Mouse (Mus musculus): ENCODE data around the gene Tmem184b. TPM values are rescaled to one million over a fixed set of nuclear protein-coding genes. Genes with fewer than 3 reads are reported as not detected.

Gene Tmem184b
- total RNA-seq, 2 experiments from 2014 or later = 51.4 to 56.6 TPM

DNA sequence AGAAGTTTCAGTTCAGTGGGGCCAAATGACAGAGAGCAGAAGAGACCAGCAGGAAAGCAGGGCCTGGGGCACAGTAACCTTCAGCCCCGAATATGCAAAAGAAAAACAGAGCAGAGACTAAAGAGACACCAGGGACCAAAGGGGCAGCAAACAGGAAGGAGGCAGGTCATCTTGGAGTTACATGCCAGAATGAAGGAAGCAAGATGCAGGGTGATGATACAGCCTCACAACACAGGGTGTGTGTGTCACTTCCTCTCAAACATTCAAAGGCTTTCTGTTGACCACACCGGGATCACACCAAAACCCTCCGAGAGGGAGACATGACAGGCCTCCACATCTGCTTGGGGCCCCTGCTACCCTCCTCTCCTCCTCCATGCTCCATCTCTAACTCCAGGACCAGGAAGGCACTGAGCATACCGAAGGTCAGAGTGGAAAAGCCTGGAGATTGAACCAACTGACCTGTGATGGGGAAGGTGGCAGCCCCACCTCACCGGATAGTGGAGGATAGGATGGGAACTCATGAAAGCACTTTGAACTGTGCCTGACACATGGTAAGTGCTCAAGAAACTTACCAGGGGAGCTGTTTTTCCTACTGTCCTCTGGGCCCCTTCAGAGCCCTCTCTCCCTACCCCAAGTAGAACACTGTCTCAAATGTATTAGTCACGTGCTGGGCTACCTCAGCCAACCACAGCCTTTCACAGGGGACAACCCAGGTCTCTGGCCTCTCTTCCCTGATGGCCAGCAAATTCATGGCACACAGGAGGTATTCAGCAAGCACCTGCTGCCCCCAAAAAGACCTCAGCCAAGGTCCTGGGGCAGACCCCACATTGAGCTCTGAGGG, 3.0 kb downstream of the Tmem184b start:
- no peak for DNase-seq

DNA sequence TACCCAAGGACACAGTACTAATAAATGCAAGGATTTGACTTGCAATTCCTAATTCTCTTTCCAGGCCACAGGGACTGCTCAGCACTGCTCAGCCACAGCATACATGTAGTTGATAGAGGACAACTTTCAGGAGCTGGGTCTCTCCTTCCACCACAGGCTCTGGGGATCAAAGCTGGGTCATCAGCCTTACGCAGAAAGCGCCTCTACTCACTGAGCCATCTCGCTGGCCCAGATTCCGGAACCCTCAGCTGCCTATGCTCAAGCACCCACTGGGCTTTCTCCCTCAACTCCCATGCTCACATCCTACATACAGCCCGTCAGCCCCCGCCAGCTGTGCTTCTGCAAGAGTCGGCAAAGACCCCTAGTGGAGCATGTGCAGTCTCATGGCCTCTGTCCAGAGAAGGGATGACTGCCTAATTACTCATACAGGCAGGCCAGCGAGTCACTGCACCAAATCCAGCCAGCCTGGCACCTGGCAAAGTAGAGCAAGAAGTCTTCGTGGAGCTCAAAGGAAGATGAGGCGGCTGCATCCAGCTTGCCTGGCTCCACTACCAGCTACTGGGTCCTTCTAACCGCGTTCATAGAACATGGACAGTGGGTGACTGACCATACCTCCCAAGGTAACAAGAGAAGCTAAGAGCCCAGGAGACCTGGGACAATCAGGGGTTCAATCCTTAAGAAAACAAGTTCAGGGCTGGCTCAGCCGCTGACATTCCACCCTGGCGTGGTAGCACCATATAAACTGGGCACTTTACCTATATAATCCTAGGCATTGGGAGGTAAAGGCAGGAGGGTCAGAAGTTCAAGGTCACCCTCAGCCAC, 3.9 kb downstream of the Tmem184b start:
- no peak for DNase-seq

DNA sequence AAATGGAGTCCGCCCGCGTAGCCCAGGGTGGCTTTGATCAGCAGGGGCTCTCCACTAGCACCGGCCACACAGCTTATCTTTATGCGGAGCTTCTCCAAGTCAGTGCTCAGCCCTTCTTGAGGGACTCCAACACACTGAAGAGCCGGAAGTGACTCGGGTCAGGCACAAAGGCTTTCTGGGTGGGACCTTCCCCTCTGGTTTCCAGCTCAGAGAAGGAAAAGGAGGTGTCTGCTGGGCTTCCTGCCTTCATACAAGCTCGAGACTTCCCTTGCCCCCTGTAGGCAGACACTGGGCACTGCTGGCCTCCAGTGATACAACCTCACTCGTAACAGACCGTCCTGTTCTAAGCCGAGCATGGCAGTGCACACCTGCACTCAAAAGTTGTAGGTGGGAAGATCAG, 6.6 kb downstream of the Tmem184b start:
- DNase-seq = peak; percentile 47

DNA sequence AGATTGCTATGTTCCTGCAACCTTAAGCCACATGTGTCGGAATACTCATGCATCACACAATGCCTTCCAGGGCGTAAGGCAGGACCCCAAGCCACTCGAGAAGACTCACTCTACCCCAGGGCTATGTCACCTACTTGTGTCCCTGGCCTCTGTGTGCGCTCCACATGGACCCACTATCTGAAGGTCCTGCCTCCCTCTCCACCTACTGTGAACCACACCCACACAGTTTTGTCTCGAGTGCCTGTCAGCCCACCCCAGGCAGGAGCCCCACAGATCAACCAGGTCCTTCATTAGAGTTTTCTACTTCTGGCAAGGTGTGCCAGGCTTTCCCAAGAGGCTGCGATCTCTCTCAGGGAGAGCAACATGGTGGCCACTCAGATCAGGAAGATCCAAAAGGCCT, 8.1 kb downstream of the Tmem184b start:
- DNase-seq = no peak

DNA sequence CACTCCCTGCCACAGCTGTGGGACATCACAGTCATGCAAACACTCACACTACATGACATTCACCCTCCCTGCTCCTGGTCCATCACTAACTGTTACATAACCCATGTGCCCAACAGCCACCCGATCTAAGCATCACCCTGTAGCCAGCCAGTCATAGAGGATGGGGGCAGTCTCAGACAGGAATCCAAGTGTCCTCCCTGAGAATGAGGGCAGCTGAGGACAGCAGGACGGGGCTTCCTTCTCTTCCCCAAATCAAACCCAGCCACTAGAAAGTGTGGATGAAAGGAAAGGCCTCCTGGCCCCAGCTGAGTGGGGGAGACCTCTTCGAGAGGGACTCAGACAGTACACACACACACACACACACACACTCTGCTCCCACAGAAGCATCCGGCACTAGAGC, 8.5 kb downstream of the Tmem184b start:
- DNase-seq = no peak

DNA sequence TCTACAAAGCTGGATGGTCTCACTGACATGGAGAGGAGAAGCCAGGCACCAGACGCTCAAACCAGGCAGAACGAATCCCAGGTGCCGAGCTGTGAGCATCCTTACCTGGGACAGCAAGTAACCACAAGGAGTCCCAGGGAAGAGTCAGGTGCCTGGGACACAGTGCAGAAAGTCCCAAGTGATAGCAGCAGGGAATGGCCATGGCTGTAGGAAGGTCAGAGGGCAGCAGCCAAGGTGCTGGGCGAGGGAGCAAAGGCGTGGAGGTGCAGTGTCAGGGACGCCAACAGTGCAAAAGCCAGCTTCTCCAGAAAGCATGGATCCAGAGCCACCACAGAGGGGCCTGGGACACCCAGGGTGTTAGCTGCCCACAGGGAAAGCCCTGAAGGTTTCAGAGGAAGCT, 10.3 kb downstream of the Tmem184b start:
- no peak for DNase-seq

DNA sequence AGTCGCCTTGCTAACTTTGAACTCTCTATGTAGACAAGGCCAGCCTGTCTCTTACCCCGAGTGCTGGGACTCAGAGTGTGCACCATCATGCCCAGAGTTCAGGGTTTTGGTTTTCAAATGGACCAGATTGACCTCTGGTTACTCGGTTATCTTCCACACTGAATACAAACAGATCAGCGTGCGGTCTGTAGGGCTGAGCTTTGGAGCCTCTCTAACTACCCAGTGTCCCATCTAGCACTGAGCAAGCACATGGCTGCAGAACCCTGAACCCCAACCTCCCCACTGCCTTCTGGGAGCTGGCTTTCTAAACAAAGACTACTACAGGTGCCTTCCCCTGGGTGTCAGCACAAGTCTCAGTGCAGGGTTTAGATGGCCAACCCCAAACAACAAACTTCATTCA, 10.8 kb downstream of the Tmem184b start:
- no peak for DNase-seq

DNA sequence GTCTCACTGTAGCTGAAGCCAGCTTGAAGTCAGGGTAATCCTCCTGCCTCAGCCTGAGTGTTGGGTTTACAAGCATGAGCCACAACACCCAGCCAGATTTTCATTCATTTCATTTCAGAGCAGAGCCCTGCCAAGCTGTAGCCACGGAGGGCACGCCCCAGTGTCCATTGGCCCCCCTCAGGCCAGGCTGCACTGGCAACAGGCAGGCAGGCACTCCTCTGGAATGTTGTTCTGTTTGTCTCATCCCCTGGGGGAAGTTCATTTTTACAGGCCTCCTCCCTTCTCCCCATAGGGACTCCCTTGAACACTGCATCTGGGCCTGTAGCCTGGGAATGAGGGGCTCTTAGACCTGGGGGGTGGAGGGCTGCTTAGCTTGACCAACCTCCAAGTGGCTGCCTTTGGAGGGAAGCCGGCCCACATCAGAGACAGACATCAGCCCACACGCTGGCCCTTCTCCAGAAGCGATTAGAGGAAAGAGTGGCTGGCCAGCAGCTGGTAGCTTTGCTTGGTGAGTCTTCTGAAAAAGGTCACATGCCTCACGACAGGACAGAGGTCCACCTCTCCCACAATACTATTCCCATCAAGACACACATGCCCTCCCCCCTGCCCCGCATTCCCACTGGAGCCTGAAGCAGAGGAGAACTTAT, 11.8 kb downstream of the Tmem184b start:
- DNase-seq = peak; percentile 81

DNA sequence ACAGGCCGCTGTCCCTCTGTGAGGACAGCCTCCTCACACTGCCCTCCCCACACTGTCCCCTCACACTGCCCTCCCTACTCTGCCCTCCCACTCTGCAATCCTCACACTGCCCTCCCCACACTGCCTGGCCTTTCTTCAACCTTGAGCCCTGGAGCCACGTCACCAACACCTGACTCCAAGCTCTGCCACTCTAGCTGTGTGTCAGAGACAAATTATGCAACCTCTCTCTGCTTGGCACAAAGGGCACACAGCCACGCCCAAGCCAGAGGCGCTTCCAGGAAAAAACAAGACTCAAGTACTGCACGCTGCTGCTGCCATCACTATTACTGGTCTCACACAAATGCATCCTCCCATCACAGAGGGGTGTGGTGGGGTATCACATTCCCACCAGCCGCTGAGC, 12.9 kb downstream of the Tmem184b start:
- peak; percentile 79 for DNase-seq

DNA sequence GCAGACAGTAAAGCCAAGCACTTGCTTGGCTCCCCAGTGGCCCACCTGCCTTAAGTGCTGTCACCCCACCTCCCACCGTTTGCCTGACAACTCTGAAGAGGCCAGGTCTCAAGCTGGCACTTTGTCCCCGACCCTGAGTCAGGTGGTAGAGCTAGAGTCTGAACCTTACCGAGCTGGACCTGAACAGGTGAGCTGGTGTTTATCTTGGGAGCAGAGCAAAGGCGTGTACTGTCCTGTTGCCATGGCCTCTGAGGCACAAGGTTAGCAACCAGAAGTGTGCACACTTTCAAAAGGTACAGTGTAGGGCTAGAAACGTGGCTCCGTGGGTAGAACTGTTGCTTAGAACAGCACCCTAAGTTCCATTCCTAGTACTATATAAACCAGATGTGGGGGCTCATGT, 15.2 kb downstream of the Tmem184b start:
- no peak for DNase-seq

DNA sequence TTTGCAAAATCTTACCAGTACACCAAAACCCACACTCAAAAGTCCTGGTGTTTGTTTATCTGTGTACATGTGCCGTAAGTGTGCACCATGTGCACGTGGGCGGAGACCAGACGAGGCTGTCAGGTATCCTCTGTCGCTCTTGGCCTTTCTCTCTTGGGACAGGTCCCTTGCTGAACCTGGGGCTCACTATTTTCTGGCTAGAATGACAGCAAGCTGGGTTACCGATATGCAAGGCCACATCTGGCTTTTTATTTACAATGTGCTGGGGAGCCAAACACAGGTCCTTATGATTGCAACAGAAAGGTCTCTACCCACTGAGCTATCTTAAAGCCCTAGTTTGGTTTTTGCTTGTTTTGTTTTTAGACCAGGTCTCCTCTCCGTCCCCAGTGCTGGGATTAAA, 15.8 kb downstream of the Tmem184b start:
- no peak for DNase-seq

DNA sequence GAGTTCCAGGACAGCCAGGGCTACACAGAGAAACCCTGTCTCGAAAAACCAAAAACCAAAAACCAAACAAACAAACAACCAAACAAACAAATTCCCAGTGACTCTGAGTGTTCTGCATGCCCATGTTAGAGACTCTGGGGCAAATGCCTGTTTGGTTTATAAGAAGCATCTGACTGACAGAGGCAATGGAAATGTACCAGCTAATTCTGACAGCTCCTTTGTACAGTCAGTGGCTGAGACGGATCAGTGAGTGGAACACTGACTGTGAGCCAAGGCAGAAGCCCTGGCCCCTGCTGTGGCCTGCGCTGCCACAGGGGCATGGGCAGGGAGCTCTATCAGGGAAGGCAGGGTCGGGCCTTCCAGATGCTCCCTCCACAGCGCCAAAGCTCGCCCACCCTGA, 16.3 kb downstream of the Tmem184b start:
- DNase-seq = no peak

DNA sequence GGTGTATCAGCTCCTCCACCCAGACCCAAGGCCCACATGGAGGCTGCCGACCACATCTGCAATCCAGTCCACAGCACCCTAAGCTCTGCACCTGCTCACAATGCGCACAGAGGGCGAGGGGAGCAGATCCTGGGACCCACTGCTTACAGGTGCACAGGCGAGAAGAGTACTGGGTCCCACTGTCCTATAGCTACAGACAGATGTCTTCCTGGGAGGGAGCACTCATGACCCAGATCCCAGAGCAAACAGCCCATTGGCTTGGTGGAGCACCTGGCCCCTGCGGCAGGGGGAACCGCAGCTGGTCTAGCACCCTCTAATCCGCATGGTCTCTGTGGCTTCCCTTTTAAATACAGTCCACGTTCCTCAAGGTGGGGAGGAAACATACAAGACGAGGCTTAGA, 21.7 kb downstream of the Tmem184b start:
- DNase-seq = no peak

DNA sequence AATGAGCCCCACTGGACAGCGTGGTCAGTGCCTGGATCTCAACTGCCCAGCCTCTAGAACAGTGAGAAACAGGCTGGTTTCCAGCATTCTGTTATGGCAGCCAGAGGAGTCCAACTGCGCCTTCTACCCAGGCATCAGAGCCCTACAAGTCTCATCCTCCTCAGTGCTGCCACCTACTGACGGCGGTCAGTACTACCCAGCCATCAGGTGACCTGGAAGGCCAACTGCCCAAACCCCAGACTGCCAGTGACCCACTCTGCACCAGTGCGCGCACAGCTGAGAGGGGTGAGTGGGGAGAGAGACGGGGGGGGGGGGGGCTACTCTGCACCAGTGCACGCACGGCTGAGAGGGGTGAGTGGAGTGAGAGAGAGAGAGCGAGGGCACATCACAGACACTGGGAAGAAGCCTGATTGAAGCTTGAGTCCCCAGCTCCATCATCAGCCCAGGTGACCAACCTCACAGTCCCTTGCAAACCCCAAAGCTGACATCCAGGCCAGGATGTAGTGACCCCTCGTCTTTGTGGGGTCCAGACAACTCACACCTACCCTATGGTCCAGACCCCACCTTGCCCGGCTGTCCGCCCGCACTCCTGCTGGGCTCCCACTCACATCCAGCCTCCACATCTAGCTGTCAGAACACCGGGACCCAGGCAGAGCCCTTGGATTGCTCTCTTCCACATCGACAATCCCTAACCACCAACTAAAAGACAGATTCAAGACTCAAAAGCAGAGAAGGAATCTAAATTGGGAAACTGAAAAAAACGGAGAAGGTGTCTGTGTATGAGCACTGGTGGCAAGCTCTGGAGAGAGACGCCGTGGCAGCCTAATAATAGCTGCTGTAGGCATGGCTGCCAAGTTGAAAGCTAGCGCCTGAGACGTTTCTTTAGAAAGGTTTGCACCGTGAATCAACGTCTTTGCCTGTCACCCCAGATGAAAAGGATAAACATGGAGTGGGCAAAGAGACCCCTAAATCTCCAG, 22.6 kb downstream of the Tmem184b start:
- peak; percentile 85 for DNase-seq

DNA sequence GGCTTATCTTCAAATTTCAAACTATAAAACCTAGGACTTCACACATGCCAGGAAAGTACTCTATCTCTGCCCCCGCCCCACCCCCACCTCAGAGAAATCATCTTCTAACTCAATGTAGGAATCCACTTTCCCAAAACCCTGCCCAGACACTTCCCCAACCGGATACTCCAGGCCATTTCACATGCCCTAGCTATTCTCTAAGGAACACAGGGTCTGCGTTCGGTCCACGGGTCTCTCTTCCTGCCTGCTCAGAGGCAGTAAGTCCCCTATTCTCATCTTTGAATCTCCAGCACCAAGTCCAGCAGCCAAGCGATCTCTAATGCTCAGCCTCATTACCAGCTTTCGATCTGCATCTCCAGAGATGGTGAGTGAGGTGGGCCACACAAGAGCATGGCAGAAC, 23.7 kb downstream of the Tmem184b start:
- no peak for DNase-seq

DNA sequence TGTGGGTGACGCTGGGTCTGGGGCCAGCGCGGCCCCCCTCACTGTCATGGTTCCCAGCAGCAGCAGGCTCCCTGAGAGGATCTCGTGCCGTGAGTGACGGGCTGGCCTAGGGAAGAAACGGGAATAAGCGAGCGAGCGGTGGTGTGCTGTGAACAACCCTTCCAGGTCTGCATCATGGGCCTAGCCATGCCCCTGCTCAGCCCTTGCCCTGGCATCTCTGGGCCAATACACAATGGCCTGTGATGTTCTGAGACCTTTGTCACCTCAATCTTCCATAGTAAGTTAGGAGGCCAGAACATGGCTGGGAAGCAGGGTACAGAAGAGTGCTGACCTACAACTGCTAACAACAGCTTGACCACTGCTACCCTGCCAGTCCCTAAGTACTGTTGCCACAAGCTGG, 24.8 kb downstream of the Tmem184b start:
- DNase-seq = no peak

DNA sequence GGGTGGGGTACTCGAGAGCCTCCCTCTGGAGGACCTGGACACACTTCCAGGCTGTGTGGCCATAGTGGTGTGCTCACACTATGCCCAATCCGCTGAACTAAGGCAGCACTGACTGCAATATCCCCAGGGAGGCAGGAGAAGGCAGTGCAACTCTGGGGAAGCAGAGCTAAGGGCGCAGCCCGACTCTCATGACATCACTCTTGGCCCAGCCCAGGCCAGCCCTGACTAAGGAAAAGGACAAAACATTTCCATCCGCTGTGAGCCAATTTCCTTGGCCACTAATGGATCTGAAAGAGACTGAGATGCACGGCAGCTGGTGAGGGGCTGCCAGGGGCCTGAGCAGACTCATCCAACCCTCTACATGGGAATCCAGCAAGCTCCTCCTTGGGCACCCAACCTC, 25.7 kb downstream of the Tmem184b start:
- peak; percentile 79 for DNase-seq

DNA sequence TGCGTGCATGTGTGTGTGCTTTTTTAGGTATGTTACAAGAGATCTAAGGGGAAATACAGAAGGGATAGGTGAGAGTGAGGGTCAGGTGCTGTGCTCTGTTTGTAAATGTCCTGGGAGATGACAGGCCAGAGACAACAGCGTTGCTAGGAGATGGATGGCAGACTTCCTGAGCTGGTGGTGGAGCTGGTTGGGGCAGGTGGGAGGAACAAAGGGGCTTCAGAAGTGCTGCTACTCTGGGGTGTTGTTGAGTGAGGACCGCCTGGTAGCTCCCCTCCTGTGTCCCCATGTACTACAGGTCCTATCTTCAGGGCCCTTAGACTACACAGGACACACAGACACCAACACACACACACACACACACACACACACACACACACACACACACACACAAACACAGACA, 28.6 kb downstream of the Tmem184b start:
- DNase-seq = no peak

DNA sequence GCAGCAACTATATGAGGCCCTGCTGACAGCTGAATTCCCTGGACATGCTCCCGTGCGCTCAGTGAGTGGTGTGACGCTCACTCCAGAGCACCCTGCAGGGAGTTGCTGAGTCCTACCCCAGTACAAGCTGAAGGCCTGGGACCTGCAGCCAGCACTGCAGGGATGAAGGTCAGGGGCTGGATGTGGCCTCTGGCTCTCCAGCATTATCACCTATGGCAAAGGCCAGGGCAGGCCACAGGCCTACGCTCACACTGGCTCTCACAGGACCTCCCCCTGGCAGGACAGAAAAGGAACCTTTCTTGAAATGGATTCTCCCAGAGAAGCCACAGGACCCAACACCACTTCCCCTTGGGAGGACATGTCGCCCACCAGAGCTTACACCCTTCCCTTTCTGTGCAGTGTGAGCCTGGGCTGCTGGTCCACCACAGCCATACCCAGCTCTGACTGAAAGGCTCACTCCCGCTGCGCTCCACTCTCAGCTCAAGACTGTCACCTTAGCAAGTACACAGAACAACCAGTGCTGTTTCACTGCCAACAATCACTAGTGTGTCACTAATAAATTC, 33.0 kb downstream of the Tmem184b start:
- no peak for DNase-seq

DNA sequence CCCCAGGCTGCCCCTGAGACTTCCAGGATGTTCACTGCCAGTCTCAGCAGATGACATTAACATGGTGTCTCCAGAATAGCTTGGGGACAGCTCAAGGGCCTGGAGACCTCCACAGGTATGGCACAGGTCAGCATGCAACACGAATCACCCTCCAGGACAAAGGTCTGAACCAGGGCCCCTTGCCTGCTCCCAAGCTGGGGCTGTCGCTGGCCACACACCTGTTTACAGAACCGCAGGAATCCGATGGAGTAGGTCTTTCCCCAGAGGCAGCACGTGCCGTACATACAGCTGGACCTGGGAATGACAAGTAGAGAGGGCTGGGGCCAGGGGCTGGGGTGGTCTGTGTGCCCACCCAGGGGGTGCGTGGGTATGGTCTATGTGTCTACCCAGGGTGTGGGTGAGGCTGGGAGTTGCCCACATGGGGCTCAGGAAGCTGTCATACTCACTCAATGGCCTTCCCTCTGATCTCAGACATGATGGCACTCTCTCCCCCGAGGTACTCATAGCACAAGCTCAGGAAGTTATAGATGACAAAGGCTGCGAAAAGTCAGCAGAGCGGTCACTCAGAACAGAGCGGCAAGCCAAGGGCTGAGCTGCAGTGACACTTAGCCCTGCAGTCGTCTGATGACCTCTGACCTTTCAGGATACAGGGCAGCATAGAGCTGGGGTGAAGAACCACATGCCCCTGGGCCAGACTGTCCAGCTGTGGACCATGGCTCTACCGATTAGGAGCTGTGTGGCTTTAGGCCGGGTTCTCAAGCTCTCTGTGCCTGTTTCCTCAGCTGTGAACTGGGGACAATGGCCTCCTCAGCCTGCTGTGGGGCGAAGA, 33.7 kb downstream of the Tmem184b start:
- no peak for DNase-seq
